Mouse (Mus musculus): ENCODE data around the gene Fam107b.

GRCm38 (mm10) chr2:3582830-3583229 is 12.5 kb downstream of the Fam107b start:
- TF ChIP-seq POLR2A (IDR thresholded peaks at IDR 0.05; ENCODE audit: insufficient read depth, low read depth, low read length) = no peak
- TF ChIP-seq CTCF (IDR thresholded peaks at IDR 0.05; ENCODE audit: insufficient read depth, low read depth, low read length) = no peak
